Mouse (Mus musculus) embryonic facial prominence, embryonic 11.5 days (tissue): ENCODE measurements around the gene Slc16a9. TPM values are rescaled to one million over a fixed set of nuclear protein-coding genes. Genes with fewer than 3 reads are reported as not detected.

Experiments used
- ATAC-seq: fragments of 200-750 bp; cut with Nextera tagmentation; replicated peaks from 2 replicates; pipeline ENCODE4 v1.8.0; 2017; ENCODE audit warnings: low read depth; ENCODE audit not compliant: insufficient number of reproducible peaks, low FRiP score, low TSS enrichment
- DNase-seq: peaks from one replicate; pipeline ENCODE4 v3.0.0-alpha.2; 2015; ENCODE audit warnings: low spot score
- H3K27ac ChIP-seq: fragments of 300-500 bp; sonication (generic); replicated peaks from 2 replicates; pipeline ENCODE4 v1.5.1; 2014; ENCODE audit warnings: mild to moderate bottlenecking, low read depth, low read length, control low read depth
- H3K27me3 ChIP-seq: fragments of 300-500 bp; sonication (generic); 2 replicates; pipeline ENCODE4 v1.6.1; 2014; ENCODE audit warnings: mild to moderate bottlenecking, low read length, moderate library complexity, mixed read lengths; ENCODE audit not compliant: control insufficient read depth, insufficient read depth
- H3K36me3 ChIP-seq: fragments of 300-500 bp; sonication (generic); replicated peaks from 2 replicates; pipeline ENCODE4 v1.6.1; 2014; ENCODE audit warnings: low read depth, mild to moderate bottlenecking, low read length, moderate library complexity, mixed read lengths; ENCODE audit not compliant: control insufficient read depth, insufficient read depth
- H3K4me1 ChIP-seq: fragments of 300-500 bp; sonication (generic); 2 replicates; pipeline ENCODE4 v1.6.1; 2014; ENCODE audit warnings: low read length, mixed read lengths; ENCODE audit not compliant: control insufficient read depth, insufficient read depth
- H3K4me2 ChIP-seq: fragments of 300-500 bp; sonication (generic); 2 replicates; pipeline ENCODE4 v1.6.1; 2014; ENCODE audit warnings: low read depth, mild to moderate bottlenecking, control low read depth, low read length, moderate library complexity
- H3K4me3 ChIP-seq: fragments of 300-500 bp; sonication (generic); 2 replicates; pipeline ENCODE4 v1.5.1; 2014; ENCODE audit warnings: low read depth, low read length, control low read depth
- H3K9ac ChIP-seq: fragments of 300-500 bp; sonication (generic); replicated peaks from 2 replicates; pipeline ENCODE4 v1.6.1; 2014; ENCODE audit warnings: mild to moderate bottlenecking, control low read depth, low read length
- H3K9me3 ChIP-seq: fragments of 300-500 bp; sonication (generic); replicated peaks from 2 replicates; pipeline ENCODE4 v1.6.1; 2016; ENCODE audit warnings: mild to moderate bottlenecking, low read length, inconsistent platforms, mixed read lengths; ENCODE audit not compliant: control insufficient read depth
- WGBS: fragments of 180-500 bp; shearing (Covaris S2); extraction: QIAGEN DNeasy Blood & Tissue Kit; methylation state at CpG from one replicate; pipeline ENCODE4 v1.1.7; 2014; 5-methylcytosine and 5-hydroxymethylcytosine counted together
- polyA plus RNA-seq: library from polyadenylated mRNA; unstranded; fragments of >200 nt; fragmentation: Nextera tagmentation; extraction: Ambion mirVana; gene quantifications from 2 replicates; pipeline ENCODE4 v1.2.1, GENCODE M21; 2014

Slc16a9 gene
- polyA plus RNA-seq, 1 experiment from 2014 or later = 0.69 TPM

GRCm38 (mm10) chr10:70255601-70256210 is 10.8 kb downstream of the Slc16a9 start:
- Histone ChIP-seq H3K27ac (no peak overlapping the region), H3K27me3 (no peaks in the 10 kb centered on the region), H3K36me3 (no peaks in the 10 kb centered on the region), H3K4me2 (no peak overlapping the region), H3K9ac (no peak overlapping the region), H3K4me3 (no peak overlapping the region), H3K9me3 (no peaks in the 10 kb centered on the region), H3K4me1 (no peaks in the 10 kb centered on the region)
- WGBS = 88% methylated on average over 15 of the region's 15 CpGs
- no peak for DNase-seq
- no peak for ATAC-seq

DNA sequence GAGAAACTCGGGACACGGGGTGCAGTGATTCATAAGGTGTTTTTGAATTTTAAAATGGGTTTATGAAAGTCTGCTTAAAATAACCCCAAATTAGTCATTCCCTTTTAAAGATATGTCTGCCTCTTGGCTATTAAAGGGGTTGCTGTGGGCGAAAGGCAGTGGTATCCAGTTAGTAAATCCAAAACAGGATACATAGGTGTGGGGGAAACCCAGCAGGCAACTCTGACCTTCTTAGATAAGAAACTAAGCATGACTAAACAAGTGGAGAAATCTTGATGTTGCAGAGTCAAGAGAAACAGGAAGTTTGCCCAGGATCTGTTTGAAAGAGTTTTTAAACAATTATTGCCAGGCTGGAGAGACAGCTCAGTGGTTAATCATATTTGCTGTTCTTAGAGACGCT is 12.1 kb downstream of the Slc16a9 start:
- H3K27me3 ChIP-seq = no peaks in the 10 kb centered on the region
- WGBS = 80% methylated on average over 4 of the region's 4 CpGs
- no peaks in the 10 kb centered on the region for H3K36me3 ChIP-seq
- H3K9ac ChIP-seq = no peak overlapping the region
- H3K9me3 ChIP-seq = no peaks in the 10 kb centered on the region
- ATAC-seq = no peak
- no peak overlapping the region for H3K4me2 ChIP-seq
- H3K27ac ChIP-seq = no peak overlapping the region
- DNase-seq = no peak
- H3K4me1 ChIP-seq = no peaks in the 10 kb centered on the region
- H3K4me3 ChIP-seq = no peak overlapping the region

DNA sequence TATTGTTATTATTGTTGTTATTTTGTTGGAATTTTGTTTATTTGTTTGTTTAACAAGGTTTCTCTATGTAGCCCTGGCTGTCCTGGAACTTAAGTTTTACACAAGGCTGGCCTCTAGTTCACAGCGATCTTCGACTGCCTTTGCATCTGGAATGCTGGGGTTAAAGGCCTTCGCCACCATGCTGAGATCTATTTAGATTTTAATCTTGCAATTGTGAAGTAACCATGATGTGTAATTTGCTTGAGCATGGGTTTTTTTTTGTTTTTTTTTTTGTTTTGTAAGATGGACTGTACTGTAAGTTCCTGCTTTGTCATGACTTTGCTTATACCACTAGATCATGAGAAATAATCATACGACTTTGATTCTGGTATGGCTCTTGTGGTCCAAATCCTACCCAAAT is 16.0 kb downstream of the Slc16a9 start:
- Histone ChIP-seq H3K27ac (no peak overlapping the region), H3K9ac (no peak overlapping the region), H3K36me3 (no peaks in the 10 kb centered on the region), H3K4me1 (no peaks in the 10 kb centered on the region), H3K27me3 (no peaks in the 10 kb centered on the region), H3K4me3 (no peak overlapping the region), H3K9me3 (no peaks in the 10 kb centered on the region), H3K4me2 (no peak overlapping the region)
- WGBS = 61% methylated on average over 4 of the region's 4 CpGs
- ATAC-seq (no peak), DNase-seq (no peak)

DNA sequence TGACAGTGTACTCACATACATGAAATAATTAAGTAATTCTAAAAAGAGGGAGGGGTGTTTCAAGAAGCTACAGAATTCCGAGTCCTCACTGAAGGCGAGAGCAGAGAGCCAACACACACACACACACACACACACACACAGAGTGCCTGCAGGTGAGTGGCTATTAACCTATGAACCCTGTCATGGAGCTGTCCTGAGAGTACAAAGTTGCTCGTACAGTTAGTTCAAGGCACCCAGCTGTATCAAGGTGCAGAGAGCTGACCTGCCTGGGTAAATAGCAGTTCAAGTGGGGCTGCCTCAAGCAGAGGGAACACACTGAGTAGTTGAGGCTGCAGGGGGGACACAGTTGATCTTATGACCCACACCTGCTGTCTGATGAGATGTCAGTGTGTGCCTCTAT is 17.2 kb downstream of the Slc16a9 start:
- 79% methylated on average over 3 of the region's 3 CpGs for WGBS
- no peak for DNase-seq

GRCm38 (mm10) chr10:70263681-70264189 is 18.8 kb downstream of the Slc16a9 start:
- Histone ChIP-seq H3K4me2 (no peak overlapping the region), H3K36me3 (no peaks in the 10 kb centered on the region), H3K4me1 (no peaks in the 10 kb centered on the region), H3K4me3 (no peak overlapping the region), H3K9me3 (no peaks in the 10 kb centered on the region), H3K27ac (no peak overlapping the region), H3K9ac (no peak overlapping the region), H3K27me3 (no peaks in the 10 kb centered on the region)
- DNase-seq = no peak
- no peak for ATAC-seq
- 90% methylated on average over 4 of the region's 4 CpGs for WGBS

More for the DNA sequence above, 17.2 kb downstream of the Slc16a9 start:
- no peak for ATAC-seq
- H3K27me3 ChIP-seq = no peaks in the 10 kb centered on the region
- H3K9me3 ChIP-seq = no peaks in the 10 kb centered on the region
- no peaks in the 10 kb centered on the region for H3K36me3 ChIP-seq
- H3K27ac ChIP-seq = no peak overlapping the region
- no peaks in the 10 kb centered on the region for H3K4me1 ChIP-seq
- no peak overlapping the region for H3K4me3 ChIP-seq
- H3K4me2 ChIP-seq = no peak overlapping the region
- no peak overlapping the region for H3K9ac ChIP-seq

DNA sequence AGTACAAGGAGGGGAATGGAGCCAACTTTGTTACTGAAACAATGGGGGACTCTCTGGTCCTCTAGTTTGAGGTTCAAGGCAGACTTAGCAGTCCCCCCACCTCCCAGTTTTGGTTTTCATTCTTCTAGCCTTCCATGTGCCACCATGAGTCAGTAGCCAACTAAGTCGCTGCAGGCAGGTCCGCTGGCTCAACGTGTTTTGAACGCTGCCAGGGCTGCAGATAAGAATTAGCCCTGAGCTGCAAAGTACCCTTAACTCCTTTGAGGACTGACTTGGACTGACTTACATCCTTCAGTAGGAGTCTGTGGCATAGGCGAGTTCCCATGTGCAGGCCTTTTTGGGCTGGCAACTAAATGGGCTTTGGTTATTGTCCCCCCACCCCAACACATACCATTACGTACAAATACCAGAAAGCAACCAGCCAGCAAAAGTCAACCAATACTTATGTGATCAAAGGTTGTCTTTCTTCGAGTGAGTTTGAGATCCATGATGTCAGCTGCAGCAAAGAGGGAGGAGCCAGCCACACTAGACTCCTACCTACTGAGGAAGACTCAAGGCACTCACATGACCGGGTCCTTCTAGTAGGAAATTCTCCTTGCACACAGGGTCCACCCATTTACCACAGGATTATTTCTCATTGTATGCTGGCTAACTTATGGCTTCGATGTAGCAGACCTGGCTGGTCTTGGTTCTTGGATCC is 19.6 kb downstream of the Slc16a9 start:
- DNase-seq (no peak), ATAC-seq (no peak)
- WGBS = 88% methylated on average over 9 of the region's 9 CpGs

DNA sequence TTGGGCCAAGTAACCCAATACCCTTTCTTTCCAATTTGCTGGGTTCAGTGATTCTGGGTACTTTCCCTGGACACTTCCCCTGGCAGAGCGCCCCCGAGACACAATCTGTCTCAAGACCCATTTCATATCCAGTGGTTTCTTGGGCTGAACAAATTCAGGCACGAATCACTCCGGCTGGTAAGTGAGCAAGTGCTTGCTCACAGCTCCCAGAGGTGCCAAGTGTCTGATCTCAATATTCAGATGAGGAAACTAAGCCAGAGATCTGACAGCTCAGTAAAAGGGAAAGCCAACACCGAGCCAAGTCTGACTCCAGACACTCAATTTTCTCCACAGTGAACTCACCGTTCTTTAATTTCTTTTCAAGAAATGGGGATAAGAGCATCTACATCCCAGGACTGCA is 21.6 kb downstream of the Slc16a9 start:
- DNase-seq = no peak
- Histone ChIP-seq H3K9me3 (no peaks in the 10 kb centered on the region), H3K4me3 (no peak overlapping the region), H3K4me1 (no peaks in the 10 kb centered on the region), H3K36me3 (no peaks in the 10 kb centered on the region), H3K27ac (no peak overlapping the region), H3K4me2 (no peak overlapping the region), H3K9ac (no peak overlapping the region), H3K27me3 (no peaks in the 10 kb centered on the region)
- 90% methylated on average over 6 of the region's 6 CpGs for WGBS
- no peak for ATAC-seq

More for the DNA sequence above, 19.6 kb downstream of the Slc16a9 start:
- Histone ChIP-seq H3K4me2 (no peak overlapping the region), H3K4me1 (no peaks in the 10 kb centered on the region), H3K36me3 (no peaks in the 10 kb centered on the region), H3K27me3 (no peaks in the 10 kb centered on the region), H3K27ac (no peak overlapping the region), H3K9ac (no peak overlapping the region), H3K4me3 (no peak overlapping the region), H3K9me3 (no peaks in the 10 kb centered on the region)
